Comparison of ENCODE assay signal across 16 mouse cellular contexts in genomic region chr6:29812651-29813050, GRCm38 (mm10). TPM values are rescaled to one million over a fixed set of nuclear protein-coding genes. Genes with fewer than 3 reads are reported as not detected.
A peak's percentile ranks its signal among the peaks of the same experiment; 100 is the strongest.
DNase-seq lines count a peak whose midpoint lies in the region.
"Had no signal": no experiment of that assay in that cellular context is flagged by ENCODE, and none has a peak within 500 bp of the region (broad histone marks: within the 10 kb centered on the region; RNA-seq: fewer than 3 reads in every experiment).

No protein-coding gene starts in this region.

- peak; percentile 48 to 64 for DNase-seq in cerebellum, postnatal 10 days
- no peak for DNase-seq in cerebellum, adult 8-10 months
- DNase-seq in layer of hippocampus, adult 11-12 months (ENCODE audit: low spot score): peak; percentile 50
- no peak for DNase-seq in layer of hippocampus, postnatal 25 days (ENCODE audit: extremely low spot score in 1 of 2, low spot score in 1 of 2)
- peak; percentile 63 for DNase-seq in brain, adult 2 months (ENCODE audit: low read depth, low spot score)
- peak; percentile 35 to 44 for DNase-seq in layer of hippocampus, postnatal 36 days
- no peak for DNase-seq in embryo, embryonic 11 days
- DNase-seq: cerebellum, postnatal 36 days; heart, postnatal 36 days; kidney, adult 9 months; kidney, postnatal 14 days; liver, embryonic 13.5 days; lung, adult 2 months; lung, postnatal 14 days; right cerebral cortex, postnatal 25 days; spleen, adult 18-20 months had no signal

RNA-seq across cellular contexts. Expression of gene Ahcyl2, which starts 44.8 kb away (rescaled TPM):
- total RNA-seq in layer of hippocampus, postnatal 25 days (2021): 100 to 1,000 TPM; 204 to 226 TPM
- total RNA-seq in layer of hippocampus, postnatal 36 days (2021): 100 to 1,000 TPM; 232 to 261 TPM

Comparison
In these comparisons a context has a peak if more than half of its experiments do, and no peak if none do; other contexts are left out.
1. DNase-seq: peak in cerebellum, postnatal 10 days (2 of 2), layer of hippocampus, adult 11-12 months (single experiment), brain, adult 2 months (single experiment) and layer of hippocampus, postnatal 36 days (2 of 2); none in cerebellum, adult 8-10 months (single experiment), layer of hippocampus, postnatal 25 days (0 of 2) and embryo, embryonic 11 days (single experiment).